Mouse (Mus musculus) CH12.LX (cell line): ENCODE data around the gene Il2ra. TPM values are rescaled to one million over a fixed set of nuclear protein-coding genes. Genes with fewer than 3 reads are reported as not detected.

Experiments
- DNase-seq: peaks from one replicate; pipeline ENCODE4 v3.0.0-alpha.2; 2013; ENCODE audit errors: extremely low read depth
- H3K27ac ChIP-seq: 2 replicates; pipeline ENCODE4 v1.5.1; 2012; ENCODE audit warnings: low read depth, mild to moderate bottlenecking, control low read depth, moderate library complexity; ENCODE audit not compliant: insufficient read depth
- H3K27me3 ChIP-seq: replicated peaks from 2 replicates; pipeline ENCODE3; 2012; ENCODE audit warnings: inconsistent platforms
- H3K36me3 ChIP-seq, 2 experiments: replicated peaks in 1 of 2; 2 replicates each; pipeline versions ENCODE3 to v1.6.1; 2012; ENCODE audit warnings: inconsistent platforms in 1 of 2, low read length in 1 of 2, mild to moderate bottlenecking in 1 of 2, mixed read lengths in 1 of 2, moderate library complexity in 1 of 2; ENCODE audit not compliant: control insufficient read depth in 1 of 2, insufficient read depth in 1 of 2
- H3K4me1 ChIP-seq, 2 experiments: 2 replicates each; pipeline ENCODE4 v1.6.1; 2012; ENCODE audit warnings: inconsistent platforms in 1 of 2, moderate library complexity in 1 of 2; ENCODE audit not compliant: insufficient read depth in 2 of 2, control insufficient read depth in 1 of 2
- H3K4me2 ChIP-seq: 2 replicates; pipeline ENCODE4 v1.6.1; 2012; ENCODE audit warnings: low read depth, mild to moderate bottlenecking, control low read depth; ENCODE audit not compliant: poor library complexity, insufficient read depth, severe bottlenecking
- H3K4me3 ChIP-seq, 3 experiments: fragments of 150-350 bp in 1 of 3; sonication (generic) in 1 of 3; replicated peaks in 1 of 3; 2 replicates each; pipeline versions ENCODE3 to v1.5.1; 2011 to 2012; ENCODE audit warnings: low read depth in 2 of 3, low read length in 2 of 3, mild to moderate bottlenecking in 2 of 3, moderate library complexity in 2 of 3, control low read depth in 1 of 3, improper control_type of control experiment in 1 of 3, inconsistent platforms in 1 of 3, mixed read lengths in 1 of 3; ENCODE audit not compliant: poor library complexity in 1 of 3
- H3K79me2 ChIP-seq: replicated peaks from 2 replicates; pipeline ENCODE4 v1.6.1; 2012; ENCODE audit warnings: mild to moderate bottlenecking, moderate library complexity; ENCODE audit not compliant: control insufficient read depth, poor library complexity, insufficient read depth, severe bottlenecking; ENCODE audit errors: extremely low read depth
- H3K9ac ChIP-seq: 2 replicates; pipeline ENCODE4 v1.6.1; 2012; ENCODE audit warnings: low read depth, mild to moderate bottlenecking, control low read depth, moderate library complexity; ENCODE audit not compliant: insufficient read depth
- H3K9me3 ChIP-seq: replicated peaks from 2 replicates; pipeline ENCODE3; 2012; ENCODE audit warnings: low read length, inconsistent platforms, mixed read lengths
- BHLHE40 ChIP-seq: IDR thresholded peaks from 2 replicates; pipeline ENCODE4 v1.6.1; 2011; ENCODE audit warnings: mild to moderate bottlenecking, low read depth, low read length, improper control_type of control experiment
- CHD1 ChIP-seq: IDR thresholded peaks from 2 replicates; pipeline ENCODE4 v1.6.1; 2012; ENCODE audit warnings: low read depth, low read length, improper control_type of control experiment, inconsistent platforms
- CHD2 ChIP-seq: IDR thresholded peaks from 2 replicates; pipeline ENCODE4 v1.6.1; 2011; ENCODE audit warnings: low read length, improper control_type of control experiment
- CTCF ChIP-seq, 2 experiments: IDR thresholded peaks in 1 of 2; conservative IDR thresholded peaks in 1 of 2; 2 replicates each; pipeline ENCODE4 v1.5.1; 2011 to 2012; ENCODE audit warnings: low read depth in 2 of 2, low read length in 2 of 2, improper control_type of control experiment in 1 of 2, inconsistent platforms in 1 of 2, mild to moderate bottlenecking in 1 of 2, moderate library complexity in 1 of 2
- E2F4 ChIP-seq: IDR thresholded peaks from 2 replicates; pipeline ENCODE4 v1.6.1; 2011; ENCODE audit warnings: low read depth, low read length, improper control_type of control experiment; ENCODE audit not compliant: insufficient replicate concordance
- EP300 ChIP-seq: IDR thresholded peaks from 2 replicates; pipeline ENCODE4 v1.6.1; 2011; ENCODE audit warnings: low read length, improper control_type of control experiment
- ETS1 ChIP-seq: conservative IDR thresholded peaks from 2 replicates; pipeline ENCODE4 v1.6.1; 2012; ENCODE audit warnings: low read depth, mild to moderate bottlenecking, inconsistent platforms, low read length, improper control_type of control experiment, moderate library complexity
- KAT2A ChIP-seq: IDR thresholded peaks from 2 replicates; pipeline ENCODE4 v1.6.1; 2012; ENCODE audit warnings: low read length, improper control_type of control experiment, inconsistent platforms; ENCODE audit not compliant: insufficient replicate concordance
- MAFK ChIP-seq: IDR thresholded peaks from 2 replicates; pipeline ENCODE4 v1.6.1; 2011; ENCODE audit warnings: low read length, improper control_type of control experiment; ENCODE audit not compliant: insufficient replicate concordance
- MAZ ChIP-seq: IDR thresholded peaks from 2 replicates; pipeline ENCODE4 v1.6.1; 2012; ENCODE audit warnings: low read depth, mild to moderate bottlenecking, inconsistent platforms, low read length, improper control_type of control experiment, moderate library complexity
- MXI1 ChIP-seq: IDR thresholded peaks from 2 replicates; pipeline ENCODE4 v1.6.1; 2011; ENCODE audit warnings: mild to moderate bottlenecking, low read depth, low read length, improper control_type of control experiment
- NELFE ChIP-seq: IDR thresholded peaks from 2 replicates; pipeline ENCODE4 v1.6.1; 2011; ENCODE audit warnings: low read depth, low read length, improper control_type of control experiment
- NRF1 ChIP-seq: IDR thresholded peaks from 2 replicates; pipeline ENCODE4 v1.6.1; 2014; ENCODE audit warnings: low read depth, mild to moderate bottlenecking, inconsistent platforms, low read length, improper control_type of control experiment, moderate library complexity
- PAX5 ChIP-seq: IDR thresholded peaks from 2 replicates; pipeline ENCODE4 v1.6.1; 2012; ENCODE audit warnings: low read length, inconsistent platforms, mixed read lengths
- POLR2A ChIP-seq: IDR thresholded peaks from 2 replicates; pipeline ENCODE4 v1.6.1; 2011; ENCODE audit warnings: low read depth, mild to moderate bottlenecking, improper control_type of control experiment, low read length
- RCOR1 ChIP-seq: conservative IDR thresholded peaks from 2 replicates; pipeline ENCODE4 v1.6.1; 2012; ENCODE audit warnings: low read depth, mild to moderate bottlenecking, inconsistent platforms, low read length, improper control_type of control experiment
- SMC3 ChIP-seq: IDR thresholded peaks from 2 replicates; pipeline ENCODE4 v1.6.1; 2011; ENCODE audit warnings: low read depth, low read length, improper control_type of control experiment
- TCF12 ChIP-seq: IDR thresholded peaks from 2 replicates; pipeline ENCODE4 v1.6.1; 2014; ENCODE audit warnings: low read depth, mild to moderate bottlenecking, inconsistent platforms, low read length, improper control_type of control experiment
- UBTF ChIP-seq: IDR thresholded peaks from 2 replicates; pipeline ENCODE4 v1.6.1; 2012; ENCODE audit warnings: low read depth, mild to moderate bottlenecking, inconsistent platforms, low read length, improper control_type of control experiment, moderate library complexity
- USF1 ChIP-seq: IDR thresholded peaks from 2 replicates; pipeline ENCODE4 v1.6.1; 2014; ENCODE audit warnings: low read depth, mild to moderate bottlenecking, inconsistent platforms, low read length, improper control_type of control experiment
- USF2 ChIP-seq: conservative IDR thresholded peaks from 2 replicates; pipeline ENCODE4 v1.6.1; 2011; ENCODE audit warnings: low read depth, low read length, improper control_type of control experiment
- ZC3H11A ChIP-seq: IDR thresholded peaks from 2 replicates; pipeline ENCODE4 v1.6.1; 2012; ENCODE audit warnings: low read depth, mild to moderate bottlenecking, inconsistent platforms, low read length, improper control_type of control experiment
- dilution Hi-C: fragments of 300-500 bp; cut with MboI; formaldehyde crosslinking; loops from 2 replicates; pipeline ENCODE4 v1.14.3; 2020; ENCODE audit warnings: low sequenced_read_pairs; ENCODE audit not compliant: extremely low pct_unique_long_range_greater_than_20kb, extremely low pct_ligation_motif_present
- in situ Hi-C: fragments of 300-500 bp; cut with MboI; formaldehyde crosslinking; loops from 3 replicates; pipeline ENCODE4 v1.14.3; 2019; ENCODE audit warnings: low sequenced_read_pairs, low pct_ligation_motif_present, low pct_unique_long_range_greater_than_20kb, mixed read lengths
- polyA plus RNA-seq: library from polyadenylated mRNA; unstranded; fragments of >175 nt; gene quantifications from 2 replicates; pipeline ENCODE4 v1.2.1, GENCODE M21; 2012; ENCODE audit warnings: low read depth; ENCODE audit not compliant: insufficient read length
- total RNA-seq, 2 experiments: library from RNA; depleted of rRNA; stranded (reverse); fragments of 300-350 nt in 1 of 2; fragments of >200 nt in 1 of 2; gene quantifications; 2 replicates each; pipeline ENCODE4 v1.2.3; 2012 to 2014

Il2ra gene
- total and polyA plus RNA-seq, 3 experiments, result 6.0 to 8.8 (median 6.3) TPM

DNA sequence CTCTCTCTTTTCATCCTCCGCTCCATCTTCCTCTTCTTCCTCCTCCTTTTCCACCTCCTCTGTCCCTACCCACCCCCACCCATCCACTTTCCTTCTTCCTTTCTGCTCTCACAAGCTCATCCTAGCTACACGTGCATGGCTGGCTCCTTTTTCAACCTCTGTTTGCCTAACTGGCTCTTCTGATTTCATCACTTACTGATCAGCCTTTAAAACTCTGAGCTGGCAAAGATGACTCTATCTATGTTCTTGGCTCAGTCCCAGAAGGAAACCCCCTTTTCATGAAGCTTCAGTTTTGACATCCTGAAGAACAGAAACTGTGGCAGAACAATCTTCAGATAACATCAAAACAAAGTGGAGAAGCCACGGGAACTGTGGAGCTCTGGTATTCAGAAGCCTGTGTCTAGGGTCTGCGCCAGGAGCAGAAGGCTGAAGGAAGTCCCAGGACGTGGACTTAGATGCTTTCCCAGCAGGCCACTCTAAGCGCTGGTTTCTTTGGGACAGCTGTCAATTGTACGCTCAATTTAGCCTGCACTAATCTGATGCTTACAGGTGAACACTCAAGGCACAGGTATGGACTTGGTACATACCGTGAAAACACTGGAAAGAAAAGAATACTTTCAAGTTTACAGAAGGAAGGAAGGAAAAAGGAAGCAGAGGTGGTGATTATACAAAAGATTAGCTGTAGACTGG, 47.7 kb downstream of the Il2ra start:
- in situ Hi-C loops, result no loop called here
- Histone ChIP-seq H3K79me2 (no peaks in the 10 kb centered on the region), H3K27me3 (no peaks in the 10 kb centered on the region), H3K9ac (no peak overlapping the region), H3K9me3 (no peaks in the 10 kb centered on the region), H3K4me2 (peak overlapping the region; percentile 9; the same call in 1 of the 2 replicates), H3K36me3 (peaks cover 2 to 10% of the 10 kb centered on the region in 2 experiments), H3K4me1 (peaks cover 4 to 16% of the 10 kb centered on the region in 2 experiments; a peak in 3 of 4 replicates), H3K4me3 (no peak overlapping the region), H3K27ac (no peak overlapping the region)
- dilution Hi-C loops, result no loop called here
- DNase-seq, result no peak
- TF ChIP-seq ZC3H11A, result no peak
- no peak for TF ChIP-seq POLR2A
- no peak for TF ChIP-seq CHD1
- TF ChIP-seq CHD2, result no peak

DNA sequence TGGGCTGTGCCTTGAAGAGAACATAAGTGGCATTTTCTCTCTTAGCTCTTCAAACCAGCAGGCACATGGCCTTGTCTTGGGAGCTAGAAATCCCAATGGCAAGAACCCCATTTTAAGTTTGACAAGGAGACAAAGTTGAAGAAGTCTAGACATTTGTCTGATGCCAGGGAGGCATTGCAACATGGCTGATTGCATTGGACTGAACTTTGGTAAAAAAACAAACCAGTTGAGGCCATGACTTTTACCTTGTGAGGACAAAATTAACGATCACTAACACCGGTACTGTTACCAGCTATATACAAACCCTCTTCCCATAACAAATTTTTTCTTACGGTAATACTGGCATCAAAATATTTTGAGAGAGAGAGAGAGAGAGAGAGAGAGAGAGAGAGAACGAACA, 50.7 kb downstream of the Il2ra start:
- peaks cover 0 to 5% of the 10 kb centered on the region in 2 experiments; a peak in 1 of 4 replicates for H3K4me1 ChIP-seq
- H3K9me3 ChIP-seq, result no peaks in the 10 kb centered on the region
- TF ChIP-seq TCF12, result no peak
- no peak for TF ChIP-seq PAX5
- no peaks in the 10 kb centered on the region for H3K27me3 ChIP-seq
- H3K4me3 ChIP-seq, result no peak overlapping the region
- no peak overlapping the region for H3K27ac ChIP-seq
- no peaks in the 10 kb centered on the region for H3K79me2 ChIP-seq
- H3K9ac ChIP-seq, result no peak overlapping the region
- H3K4me2 ChIP-seq, result no peak overlapping the region
- DNase-seq, result no peak
- in situ Hi-C loops, result no loop called here
- dilution Hi-C loops, result no loop called here
- peaks cover 0 to 10% of the 10 kb centered on the region in 2 experiments for H3K36me3 ChIP-seq

DNA sequence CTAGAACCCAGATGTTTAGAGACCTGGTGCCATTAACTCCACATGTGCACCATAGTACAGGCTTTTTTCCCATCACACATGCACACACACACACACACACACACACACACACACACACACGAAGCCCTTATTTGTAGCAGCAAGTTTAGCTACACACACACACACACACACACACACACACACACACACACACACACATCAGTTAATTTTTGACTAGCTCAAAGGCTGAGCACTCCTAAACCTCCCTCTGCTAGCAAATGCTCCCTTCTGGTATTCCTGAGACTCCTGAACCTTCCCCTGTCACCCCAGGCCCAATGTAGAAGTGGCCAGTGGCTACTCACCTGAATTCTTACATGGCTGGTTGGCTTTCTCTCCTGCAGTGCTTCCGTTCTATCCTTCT, 51.5 kb downstream of the Il2ra start:
- Histone ChIP-seq H3K27ac (no peak overlapping the region), H3K4me2 (no peak overlapping the region), H3K9me3 (no peaks in the 10 kb centered on the region), H3K27me3 (no peaks in the 10 kb centered on the region), H3K36me3 (peaks cover 0 to 8% of the 10 kb centered on the region in 2 experiments), H3K4me3 (no peak overlapping the region), H3K9ac (no peak overlapping the region), H3K4me1 (peaks cover 0 to 5% of the 10 kb centered on the region in 2 experiments; a peak in 1 of 4 replicates)
- DNase-seq, result no peak
- dilution Hi-C loops, result no loop called here
- in situ Hi-C loops, result no loop called here
- no peak for TF ChIP-seq E2F4
- no peak for TF ChIP-seq MAFK
- no peak for TF ChIP-seq MXI1
- no peak for TF ChIP-seq RCOR1
- no peak for TF ChIP-seq SMC3
- no peak for TF ChIP-seq MAZ
- no peak for TF ChIP-seq NELFE
- TF ChIP-seq ZC3H11A, result no peak
- TF ChIP-seq BHLHE40, result no peak
- no peak for TF ChIP-seq ETS1
- no peak for TF ChIP-seq CTCF (conservative IDR thresholded peaks at IDR 0.05 in 1 of 2, IDR thresholded peaks at IDR 0.05 in 1 of 2; ENCODE audit: low read depth in 2 of 2, low read length in 2 of 2)
- no peak for TF ChIP-seq NRF1
- no peak for TF ChIP-seq EP300
- no peak for TF ChIP-seq USF1
- TF ChIP-seq PAX5, result no peak
- no peak for TF ChIP-seq KAT2A
- TF ChIP-seq UBTF, result no peak
- TF ChIP-seq USF2, result no peak
- TF ChIP-seq, all 38 proteins: peak for 0
- no peaks in the 10 kb centered on the region for H3K79me2 ChIP-seq
